Mouse (Mus musculus) lung, adult 2 months (tissue): ENCODE results near the gene Fezf1. TPM values are rescaled to one million over a fixed set of nuclear protein-coding genes. Genes with fewer than 3 reads are reported as not detected.

Experiments used
- DNase-seq: peaks from one replicate; pipeline ENCODE4 v3.0.0; 2022
- H3K4me1 ChIP-seq: fragments of 200-500 bp; 2 replicates; pipeline ENCODE4 v1.6.1; 2011; ENCODE audit warnings: low read length; ENCODE audit not compliant: control insufficient read depth, insufficient read depth
- H3K4me3 ChIP-seq: fragments of 200-500 bp; replicated peaks from 2 replicates; pipeline ENCODE3; 2011; ENCODE audit warnings: low read depth, mild to moderate bottlenecking, control low read depth, low read length; ENCODE audit errors: extremely low read depth
- CTCF ChIP-seq: fragments of 200-500 bp; IDR thresholded peaks from 2 replicates; pipeline ENCODE4 v1.5.1; 2011; ENCODE audit warnings: mild to moderate bottlenecking, low read length, control low read depth; ENCODE audit not compliant: insufficient read depth
- POLR2A ChIP-seq: fragments of 200-500 bp; IDR thresholded peaks from 2 replicates; pipeline ENCODE4 v1.6.1; 2011; ENCODE audit warnings: low read depth, mild to moderate bottlenecking, control low read depth, low read length, borderline replicate concordance; ENCODE audit errors: extremely low read depth
- WGBS: fragments of 180-500 bp; shearing (Covaris S2); methylation state at CpG from one replicate; pipeline ENCODE4 v1.1.7; 2018; 5-methylcytosine and 5-hydroxymethylcytosine counted together
- polyA plus RNA-seq: library from polyadenylated mRNA; depleted of rRNA; stranded (reverse); fragments of >200 nt; gene quantifications from 2 replicates; pipeline ENCODE4 v1.2.3, GENCODE M21; 2012

Gene Fezf1
- polyA plus RNA-seq, 1 experiment, result 0.08 TPM

DNA sequence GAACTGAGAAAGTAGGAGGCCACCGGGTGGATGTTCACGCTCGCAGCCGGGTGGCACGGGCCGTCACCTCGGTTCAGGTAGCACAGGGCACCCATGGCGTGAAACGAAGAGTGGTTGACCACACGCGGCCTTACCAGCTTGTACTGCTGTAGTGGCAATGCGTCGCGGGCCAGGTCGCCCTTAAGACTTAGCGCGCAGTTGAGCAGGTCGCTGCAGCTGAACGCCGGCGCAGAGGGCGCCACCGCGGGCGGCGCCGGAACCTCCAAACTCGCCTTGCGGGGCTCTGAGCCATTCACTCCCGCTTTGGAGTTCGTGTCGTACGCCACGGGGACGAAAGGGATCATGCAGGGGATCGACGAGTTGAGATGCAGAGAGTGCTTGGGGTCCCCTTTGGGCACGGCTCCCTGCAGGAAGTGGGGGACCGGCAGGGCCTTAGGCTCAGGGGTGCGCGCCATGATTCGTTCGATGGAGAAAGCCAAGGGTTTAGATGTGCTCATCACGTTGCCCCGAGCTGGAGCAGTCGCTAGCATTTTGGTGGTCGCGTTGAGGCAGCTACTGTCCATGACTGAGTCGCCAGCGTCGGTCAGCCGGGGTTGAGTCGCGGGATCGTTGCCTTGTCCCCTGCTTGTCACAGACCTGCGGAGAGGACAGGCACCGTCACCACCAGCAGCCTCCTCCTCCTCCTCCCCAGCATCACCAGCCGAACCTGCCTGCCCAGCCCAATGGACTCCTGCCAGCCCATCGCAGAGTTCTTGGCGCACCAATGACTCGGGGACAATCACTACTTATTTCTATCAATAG lies 450 bp downstream of the Fezf1 start:
- Histone ChIP-seq H3K4me1 (no peaks in the 10 kb centered on the region), H3K4me3 (no peak overlapping the region)
- WGBS, result 3% methylated on average over 61 of the region's 61 CpGs
- no peak for DNase-seq
- TF ChIP-seq POLR2A, result no peak
- TF ChIP-seq CTCF, result no peak

DNA sequence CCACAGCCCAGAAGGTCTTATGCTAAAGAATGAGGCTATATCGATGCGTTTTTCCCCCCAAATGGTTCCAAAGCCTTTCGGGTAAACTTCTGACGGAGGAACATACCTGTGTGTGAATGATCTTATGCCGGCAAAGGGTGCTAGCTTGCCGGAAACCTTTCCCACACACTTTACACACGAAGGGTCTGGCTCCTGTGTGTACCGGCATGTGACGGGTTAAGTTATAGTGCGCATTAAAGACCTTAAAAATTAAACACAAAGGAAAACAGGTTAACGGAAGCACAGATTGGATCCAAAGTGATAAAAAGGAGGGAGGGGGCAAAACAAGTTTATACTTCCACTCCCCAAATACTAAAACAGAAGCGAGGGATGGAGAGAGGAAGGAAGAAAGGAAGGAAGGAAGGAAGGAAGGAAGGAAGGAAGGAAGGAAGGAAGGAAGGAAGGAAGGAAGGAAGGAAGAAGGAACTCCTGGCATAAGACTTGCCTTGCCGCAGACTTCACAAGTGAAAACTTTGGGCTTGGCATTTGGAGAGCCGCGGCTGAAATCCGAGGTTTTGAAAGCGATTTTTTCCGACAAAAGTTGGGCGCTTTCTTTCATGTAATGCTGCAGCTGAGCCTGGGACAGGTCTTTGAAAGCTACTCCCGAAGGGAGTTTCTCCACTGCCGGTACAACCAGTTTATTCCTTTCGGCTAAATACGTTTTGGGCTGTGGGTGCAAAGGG lies 1.2 kb downstream of the Fezf1 start:
- WGBS, result 3% methylated on average over 23 of the region's 23 CpGs
- Histone ChIP-seq H3K4me3 (no peak overlapping the region), H3K4me1 (no peaks in the 10 kb centered on the region)
- no peak for TF ChIP-seq CTCF
- no peak for TF ChIP-seq POLR2A
- DNase-seq, result no peak

DNA sequence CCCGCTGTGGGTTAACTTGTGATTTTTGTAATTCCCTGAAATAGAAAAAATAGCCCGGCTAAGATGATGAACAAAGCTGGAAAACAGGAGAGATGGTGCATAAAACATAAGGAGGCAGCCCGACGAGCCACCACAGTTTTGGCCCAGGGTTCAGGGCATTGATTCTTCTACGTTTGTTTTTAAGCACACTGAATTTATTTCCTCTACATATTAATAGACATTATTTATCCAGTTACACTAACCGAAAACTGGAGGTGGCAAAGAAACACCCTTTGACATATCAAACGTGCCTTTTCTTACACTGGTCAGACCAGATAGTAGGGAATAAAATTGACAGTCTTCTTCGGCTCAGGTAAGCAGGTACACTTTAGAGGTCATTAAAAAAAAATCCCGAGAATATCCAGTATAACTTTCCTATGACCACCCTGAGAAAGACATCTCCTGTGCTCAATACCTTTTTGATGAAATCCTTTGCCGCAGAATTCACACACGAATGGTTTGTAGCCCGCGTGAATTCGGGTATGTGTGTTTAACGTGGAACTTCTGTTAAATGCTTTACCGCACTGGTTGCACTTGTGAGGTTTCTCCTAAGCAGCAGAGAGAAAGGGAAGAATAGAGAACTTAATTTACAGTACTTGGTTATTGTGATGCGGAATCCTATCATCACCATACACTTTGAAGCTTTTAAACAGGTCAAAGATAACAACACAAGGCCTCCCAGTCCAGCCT lies 1.9 kb downstream of the Fezf1 start:
- H3K4me1 ChIP-seq, result no peaks in the 10 kb centered on the region
- 8% methylated on average over 17 of the region's 17 CpGs for WGBS
- no peak overlapping the region for H3K4me3 ChIP-seq
- DNase-seq, result no peak
- no peak for TF ChIP-seq POLR2A
- no peak for TF ChIP-seq CTCF

DNA sequence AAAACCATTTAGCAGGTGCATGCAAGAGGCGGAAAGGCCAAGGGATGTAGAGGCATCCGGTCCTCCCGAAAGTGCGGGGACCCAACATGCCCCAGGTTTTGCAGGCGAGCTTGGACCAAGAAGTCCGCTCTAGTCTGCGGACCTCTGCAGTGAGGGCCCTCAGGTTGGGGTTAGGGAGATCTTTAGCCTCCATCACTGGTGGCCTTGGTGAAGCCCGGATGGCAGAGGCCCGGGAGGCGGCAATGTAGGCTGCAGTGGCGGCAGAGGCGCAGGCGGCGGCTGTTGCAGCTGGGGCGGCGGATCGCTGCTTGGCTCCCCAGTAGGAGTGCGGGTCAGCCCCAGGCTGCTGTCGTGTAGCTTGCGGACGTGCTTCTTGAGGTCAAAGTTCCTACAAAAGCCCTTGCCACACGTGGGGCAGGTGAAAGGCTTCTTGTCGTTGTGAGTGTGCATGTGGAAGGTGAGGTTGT lies 2.6 kb downstream of the Fezf1 start:
- no peak for TF ChIP-seq CTCF
- no peak for TF ChIP-seq POLR2A
- 7% methylated on average over 23 of the region's 23 CpGs for WGBS
- no peak for DNase-seq

DNA sequence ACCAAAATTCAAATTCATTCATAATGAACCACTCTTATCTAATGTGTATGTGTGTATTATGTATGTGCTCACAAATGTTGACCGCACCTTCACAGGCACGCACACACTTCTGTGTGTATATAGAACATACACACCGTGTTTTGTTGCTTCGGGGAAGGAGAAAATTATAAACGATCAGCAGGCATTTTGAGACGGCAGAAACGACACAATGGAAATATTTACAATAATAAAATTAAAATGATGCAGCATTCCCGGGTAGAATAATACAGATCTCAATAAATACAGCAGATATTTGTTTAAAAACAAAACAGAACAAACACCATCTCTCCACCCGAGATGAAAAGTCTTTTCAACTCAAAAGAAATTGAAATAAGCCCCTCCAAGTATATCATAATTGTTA lies 3.0 kb downstream of the Fezf1 start:
- TF ChIP-seq CTCF (no peak), POLR2A (no peak)
- DNase-seq, result no peak
- Histone ChIP-seq H3K4me3 (no peak overlapping the region), H3K4me1 (no peaks in the 10 kb centered on the region)
- WGBS, result 26% methylated on average over 9 of the region's 9 CpGs

More for the DNA sequence above, 2.6 kb downstream of the Fezf1 start:
- H3K4me1 ChIP-seq, result no peaks in the 10 kb centered on the region
- no peak overlapping the region for H3K4me3 ChIP-seq

DNA sequence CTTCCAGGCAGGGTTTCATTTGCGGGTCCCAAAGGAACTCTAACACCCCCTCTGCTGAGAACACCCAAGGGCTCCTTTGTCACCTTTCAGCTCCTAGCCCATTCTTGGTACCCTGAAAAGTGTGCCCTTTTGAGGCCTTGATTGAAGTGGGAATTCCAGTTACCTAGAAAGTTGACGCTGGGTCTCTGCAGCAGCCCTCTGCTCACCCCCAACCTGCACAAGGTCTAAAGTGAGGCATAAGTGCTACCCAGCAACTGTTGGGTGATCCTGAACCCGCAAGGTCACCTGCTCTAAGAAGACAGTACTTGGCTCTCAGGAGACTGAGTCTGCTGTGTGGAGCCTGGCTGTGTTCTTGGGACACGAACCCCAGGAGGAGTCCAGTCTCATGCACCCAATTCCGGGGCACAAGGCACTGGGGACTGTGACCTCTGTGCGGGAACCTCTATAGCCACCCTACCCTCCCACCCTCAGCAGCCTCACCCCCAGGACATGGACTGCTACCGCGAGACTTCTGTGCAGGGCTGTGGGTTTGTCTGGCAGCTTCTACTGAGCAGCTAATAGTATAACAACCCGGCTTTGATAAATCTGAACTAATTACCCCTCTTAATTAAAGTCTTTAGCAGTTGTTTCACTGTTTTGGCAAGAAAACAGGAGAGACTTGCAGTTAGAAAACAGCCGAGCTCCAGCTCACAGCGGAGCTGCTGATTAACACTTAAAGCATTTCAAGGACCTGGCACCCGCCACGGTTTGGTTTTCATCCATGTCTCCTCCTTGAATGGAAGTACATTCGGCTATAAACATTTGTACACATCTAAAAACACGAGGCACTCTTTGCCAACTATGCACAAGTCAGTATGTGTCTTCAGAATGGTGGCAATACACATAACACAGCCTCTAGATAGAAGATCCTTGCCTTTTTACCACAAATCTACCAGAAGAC lies 4.1 kb downstream of the Fezf1 start:
- Histone ChIP-seq H3K4me3 (no peak overlapping the region), H3K4me1 (no peaks in the 10 kb centered on the region)
- TF ChIP-seq POLR2A (no peak), CTCF (no peak)
- WGBS, result 5% methylated on average over 15 of the region's 15 CpGs
- DNase-seq, result no peak

DNA sequence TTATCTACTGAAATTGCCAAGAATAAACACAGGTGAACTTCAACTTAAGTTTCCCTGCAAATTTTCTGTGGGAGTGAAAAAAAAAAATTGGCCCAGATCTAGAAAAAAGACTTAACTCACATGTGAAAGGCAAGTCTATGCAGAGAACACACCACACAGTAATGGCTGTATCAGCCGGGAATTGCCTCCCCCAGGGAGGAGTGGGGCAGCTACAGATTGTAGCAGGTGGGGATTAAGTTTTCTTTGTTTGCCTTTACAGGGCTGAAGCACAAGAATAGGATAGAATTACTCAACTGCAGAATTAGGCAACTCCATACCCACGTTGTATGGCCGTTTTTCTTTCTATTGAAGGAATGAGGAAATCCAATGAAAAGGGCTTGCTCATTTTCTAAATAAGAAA lies 36.7 kb downstream of the Fezf1 start:
- no peak for TF ChIP-seq CTCF
- no peak for TF ChIP-seq POLR2A
- Histone ChIP-seq H3K4me3 (no peak overlapping the region), H3K4me1 (no peaks in the 10 kb centered on the region)
- DNase-seq, result no peak
- 44% methylated on average over 3 of the region's 3 CpGs for WGBS

DNA sequence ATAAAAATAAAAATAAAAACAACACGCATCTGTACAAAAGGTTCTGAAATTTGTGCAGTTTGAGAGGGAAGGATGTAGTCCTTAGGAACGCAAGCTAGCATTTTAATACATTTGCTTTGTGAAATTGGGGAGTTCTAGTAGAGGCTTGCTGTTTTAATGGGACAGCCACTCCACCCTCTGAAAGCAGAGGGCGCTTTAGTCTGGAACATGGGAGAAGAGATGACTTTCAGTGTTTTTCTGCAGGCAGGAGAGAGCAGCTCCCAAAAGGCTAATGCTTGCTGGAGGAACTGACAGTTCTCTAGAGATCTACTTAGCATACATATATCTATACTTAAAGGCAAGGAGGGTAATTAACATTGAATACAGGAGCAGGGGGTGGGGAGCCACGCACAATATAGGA lies 40.4 kb downstream of the Fezf1 start:
- Histone ChIP-seq H3K4me1 (no peaks in the 10 kb centered on the region), H3K4me3 (no peak overlapping the region)
- no peak for DNase-seq
- WGBS, result 58% methylated on average over 4 of the region's 4 CpGs
- TF ChIP-seq POLR2A (no peak), CTCF (no peak)
